Mouse (Mus musculus) limb, embryonic 14.5 days (tissue): ENCODE measurements at regions not wholly inside any gene's neighbourhood (a gene's known extent, or its start where the extent isn't known, plus 50 kb on each side); places are given as distances from the start of the nearest gene placed in this dataset.

Experiments
- ATAC-seq: fragments of 200-750 bp; cut with Nextera tagmentation; 2 replicates; pipeline ENCODE4 v1.8.0; 2017; ENCODE audit warnings: low read depth, moderate number of reproducible peaks, moderate TSS enrichment; ENCODE audit not compliant: low FRiP score
- DNase-seq: peaks from one replicate; pipeline ENCODE4 v3.0.0-alpha.2; 2015; ENCODE audit warnings: low spot score
- H3K27ac ChIP-seq: fragments of 300-500 bp; sonication (generic); replicated peaks from 2 replicates; pipeline ENCODE4 v1.5.1; 2014; ENCODE audit warnings: low read depth, mild to moderate bottlenecking, low read length, moderate library complexity, mixed read lengths
- H3K27me3 ChIP-seq: fragments of 300-500 bp; sonication (generic); 2 replicates; pipeline ENCODE4 v1.6.1; 2014; ENCODE audit warnings: low read length, mixed read lengths; ENCODE audit not compliant: control insufficient read depth, insufficient read depth
- H3K36me3 ChIP-seq: fragments of 300-500 bp; sonication (generic); 2 replicates; pipeline ENCODE4 v1.6.1; 2014; ENCODE audit warnings: mild to moderate bottlenecking, low read length, moderate library complexity, mixed read lengths; ENCODE audit not compliant: control insufficient read depth, insufficient read depth
- H3K4me1 ChIP-seq: fragments of 300-500 bp; sonication (generic); 2 replicates; pipeline ENCODE4 v1.6.1; 2014; ENCODE audit warnings: antibody characterized with exemption, low read length, mixed read lengths; ENCODE audit not compliant: control insufficient read depth, insufficient read depth
- H3K4me2 ChIP-seq: fragments of 300-500 bp; sonication (generic); replicated peaks from 2 replicates; pipeline ENCODE4 v1.6.1; 2014; ENCODE audit warnings: low read depth, mild to moderate bottlenecking, low read length, moderate library complexity; ENCODE audit not compliant: severe bottlenecking
- H3K4me3 ChIP-seq: fragments of 300-500 bp; sonication (generic); replicated peaks from 2 replicates; pipeline ENCODE4 v1.5.1; 2014; ENCODE audit warnings: low read length
- H3K9ac ChIP-seq: fragments of 300-500 bp; sonication (generic); 2 replicates; pipeline ENCODE4 v1.6.1; 2014; ENCODE audit warnings: mild to moderate bottlenecking, low read depth, low read length, moderate library complexity; ENCODE audit not compliant: severe bottlenecking
- H3K9me3 ChIP-seq: fragments of 300-500 bp; sonication (generic); 2 replicates; pipeline ENCODE4 v1.6.1; 2016; ENCODE audit warnings: low read length; ENCODE audit not compliant: control insufficient read depth
- POLR2A ChIP-seq: fragments of 200-500 bp; IDR thresholded peaks from 2 replicates; pipeline ENCODE4 v1.8.0; 2012; ENCODE audit warnings: inconsistent platforms, mild to moderate bottlenecking, moderate library complexity, borderline replicate concordance; ENCODE audit not compliant: insufficient read depth, insufficient read length; ENCODE audit errors: extremely low read depth
- WGBS: fragments of 180-500 bp; shearing (Covaris S2); extraction: QIAGEN DNeasy Blood & Tissue Kit; methylation state at CpG from one replicate; pipeline ENCODE4 v1.1.7; 2014; 5-methylcytosine and 5-hydroxymethylcytosine counted together

DNA sequence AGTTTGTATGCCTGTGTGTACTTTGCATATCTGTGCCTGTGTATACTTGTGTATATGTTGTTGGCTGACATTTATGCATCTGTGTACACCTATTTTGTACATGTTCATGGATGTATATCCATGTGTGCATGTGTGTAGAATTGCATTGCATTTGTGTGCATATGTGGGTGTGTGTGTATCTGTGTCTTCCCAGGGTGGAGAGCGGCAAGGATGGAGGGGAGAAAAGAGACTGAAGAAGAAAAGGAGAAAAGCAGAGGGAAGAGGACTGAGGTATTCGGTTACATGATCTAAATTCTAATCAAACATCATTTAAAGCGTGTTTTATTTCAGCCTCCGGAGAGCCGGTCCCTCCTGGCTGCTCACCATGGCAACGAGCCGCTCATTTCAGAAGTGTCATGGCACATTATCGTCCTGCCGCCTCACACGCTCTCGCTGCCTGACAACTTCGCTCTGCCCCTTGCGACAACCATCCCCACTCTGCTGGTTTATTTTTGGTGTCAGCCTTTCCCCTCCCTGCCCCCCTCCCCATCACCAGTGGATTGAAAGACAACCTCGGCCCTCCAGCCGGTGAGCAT lies 58.6 kb downstream of the Mrm1 start:
- DNase-seq (no peak), ATAC-seq (no peak)
- H3K4me2 ChIP-seq = no peak overlapping the region
- H3K4me3 ChIP-seq = no peak overlapping the region
- no peaks in the 10 kb centered on the region for H3K9me3 ChIP-seq
- no peak for TF ChIP-seq POLR2A
- 42% methylated on average over 15 of the region's 15 CpGs for WGBS
- no peak overlapping the region for H3K9ac ChIP-seq
- no peaks in the 10 kb centered on the region for H3K36me3 ChIP-seq
- H3K27me3 ChIP-seq = no peaks in the 10 kb centered on the region; the same call in 1 of the 2 replicates
- peaks cover 11% of the 10 kb centered on the region for H3K4me1 ChIP-seq
- H3K27ac ChIP-seq = no peak overlapping the region

DNA sequence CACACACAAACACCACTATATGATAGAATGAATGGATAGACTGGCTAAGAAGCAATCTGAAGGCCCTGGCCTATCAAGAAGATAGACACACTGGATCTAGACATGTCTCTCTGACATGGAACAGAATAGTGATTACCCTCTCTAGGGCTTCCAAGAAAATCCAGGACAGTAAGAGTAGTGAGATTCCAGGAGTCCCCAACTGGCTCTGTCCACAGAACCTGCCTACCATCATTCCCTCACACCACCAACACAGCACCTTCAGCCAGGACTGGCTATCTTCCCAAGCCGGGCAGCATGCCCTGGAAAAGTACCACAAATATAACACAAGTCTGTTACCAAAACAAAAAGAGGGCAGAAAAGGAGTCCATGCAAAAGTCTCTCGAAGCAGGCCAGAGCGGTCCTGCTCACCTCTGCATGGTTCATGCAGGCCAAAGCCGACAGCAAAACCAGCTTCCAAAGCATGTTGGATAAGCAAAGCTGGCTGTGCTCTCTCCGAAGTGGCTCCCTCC lies 59.8 kb downstream of the Mrm1 start:
- no peak overlapping the region for H3K4me2 ChIP-seq
- H3K27me3 ChIP-seq = no peaks in the 10 kb centered on the region; the same call in 1 of the 2 replicates
- H3K9ac ChIP-seq = no peak overlapping the region
- no peak for ATAC-seq
- WGBS = 84% methylated on average over 5 of the region's 5 CpGs
- no peaks in the 10 kb centered on the region for H3K9me3 ChIP-seq
- DNase-seq = no peak
- TF ChIP-seq POLR2A = no peak
- H3K36me3 ChIP-seq = no peaks in the 10 kb centered on the region
- H3K4me1 ChIP-seq = peaks cover 5% of the 10 kb centered on the region
- H3K4me3 ChIP-seq = no peak overlapping the region
- H3K27ac ChIP-seq = no peak overlapping the region

DNA sequence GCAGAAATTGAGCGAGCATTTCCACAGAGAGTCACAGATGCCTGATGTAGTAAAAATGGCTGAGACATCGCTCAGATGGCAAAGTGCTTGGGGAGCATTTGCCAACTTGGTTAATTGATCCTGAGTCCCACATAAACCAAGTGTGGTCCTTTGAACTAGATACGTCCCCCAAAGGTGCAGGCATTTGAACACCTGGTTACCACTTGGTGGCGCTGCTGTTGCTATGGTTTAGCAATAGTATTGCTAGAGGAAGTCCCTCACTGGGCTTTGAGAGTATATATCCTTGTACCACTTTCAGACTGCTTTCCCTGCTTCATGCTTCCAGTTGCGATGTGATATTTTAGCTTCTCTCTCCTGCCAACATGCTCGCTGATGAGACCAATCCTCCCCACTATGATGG lies 67.3 kb downstream of the Mrm1 start:
- no peak overlapping the region for H3K27ac ChIP-seq
- no peaks in the 10 kb centered on the region for H3K27me3 ChIP-seq
- DNase-seq (no peak), ATAC-seq (no peak)
- no peaks in the 10 kb centered on the region for H3K4me1 ChIP-seq
- no peak for TF ChIP-seq POLR2A
- H3K36me3 ChIP-seq = no peaks in the 10 kb centered on the region
- H3K9me3 ChIP-seq = no peaks in the 10 kb centered on the region
- H3K9ac ChIP-seq = no peak overlapping the region
- H3K4me2 ChIP-seq = no peak overlapping the region
- no peak overlapping the region for H3K4me3 ChIP-seq
- 72% methylated on average over 6 of the region's 6 CpGs for WGBS

DNA sequence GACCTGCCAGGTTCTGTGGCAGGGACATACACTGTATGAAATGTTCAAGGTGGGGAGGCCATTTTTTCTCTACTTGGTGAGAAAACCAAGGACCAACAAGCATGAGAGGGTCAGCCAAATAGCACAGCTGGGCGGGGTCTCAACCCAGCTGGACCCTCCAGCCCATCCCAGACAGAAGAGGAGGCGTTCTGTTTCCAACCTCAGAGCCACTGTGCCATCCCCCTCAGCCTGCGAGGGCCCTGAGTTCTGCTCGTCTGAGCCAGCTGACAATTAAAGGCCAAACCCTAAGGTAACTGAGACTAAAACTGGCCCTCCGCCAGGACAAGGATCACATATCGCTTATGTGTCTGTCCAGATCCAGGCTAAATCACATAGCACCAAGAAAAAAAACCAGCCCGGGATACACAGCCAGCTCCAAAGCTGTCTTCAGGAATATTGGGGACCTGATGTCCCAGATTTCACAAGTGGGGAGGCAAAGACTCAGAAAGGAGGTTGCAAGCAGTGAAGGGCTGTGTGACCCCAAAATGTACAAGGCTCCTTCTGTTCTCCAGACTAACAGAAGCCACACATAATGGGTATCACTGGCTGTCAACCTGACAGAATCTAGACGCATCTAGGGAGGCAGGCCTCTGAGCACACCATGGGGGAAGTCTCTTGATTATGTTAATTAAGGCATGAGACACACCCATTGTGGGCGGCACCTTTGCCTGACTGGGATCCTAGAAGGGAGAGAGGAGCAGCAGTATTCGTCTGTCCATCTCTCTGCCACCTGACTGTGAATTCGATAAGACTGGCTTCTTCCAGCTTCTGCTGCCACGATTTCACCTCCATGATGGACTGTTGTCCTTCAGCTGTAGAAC lies 69.6 kb downstream of the Mrm1 start:
- Histone ChIP-seq H3K9me3 (no peaks in the 10 kb centered on the region), H3K4me2 (no peak overlapping the region), H3K9ac (no peak overlapping the region), H3K36me3 (no peaks in the 10 kb centered on the region), H3K4me1 (no peaks in the 10 kb centered on the region), H3K27ac (no peak overlapping the region), H3K4me3 (no peak overlapping the region), H3K27me3 (no peaks in the 10 kb centered on the region)
- no peak for TF ChIP-seq POLR2A
- whole genome bisulfite sequencing = 38% methylated on average over 12 of the region's 12 CpGs
- DNase-seq = no peak
- ATAC-seq = no peak

DNA sequence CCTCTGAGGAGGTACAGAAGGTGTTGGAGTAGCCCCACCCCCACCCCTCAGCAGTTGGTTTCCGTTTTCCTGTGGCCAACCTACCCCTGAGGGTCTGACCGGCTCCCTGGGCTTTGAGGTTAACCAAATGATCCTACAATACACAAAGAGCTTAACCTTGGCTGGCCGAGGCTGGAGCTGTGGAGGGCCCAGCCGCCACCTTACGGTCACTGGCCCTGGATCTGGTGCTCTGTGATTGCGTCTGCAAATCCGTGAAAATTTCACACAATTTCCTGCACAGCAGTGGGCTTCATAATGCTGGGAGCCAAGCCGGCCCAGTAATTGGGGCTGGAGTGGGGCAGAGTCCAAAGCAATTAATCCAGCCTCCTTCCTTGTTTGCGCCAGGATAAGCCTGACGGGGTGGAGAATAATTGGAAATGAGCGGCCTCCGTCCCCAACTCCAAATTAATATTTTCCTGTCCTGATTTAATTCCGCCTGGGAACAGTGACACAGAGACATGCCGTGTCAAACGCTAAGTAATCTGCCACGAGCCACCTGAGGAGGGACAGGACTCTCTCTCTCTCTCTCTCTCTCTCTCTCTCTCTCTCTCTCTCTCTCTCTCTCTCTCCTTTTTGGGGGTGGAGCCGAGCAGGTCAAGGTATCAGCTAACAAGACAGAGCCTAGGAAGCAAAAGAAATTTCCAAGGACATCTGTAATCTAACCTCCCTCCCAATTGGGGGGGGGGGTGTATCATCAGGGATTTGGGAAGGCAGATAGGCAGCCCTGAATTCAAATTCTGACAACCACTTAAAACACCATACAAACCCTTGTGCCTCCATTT lies 80.3 kb downstream of the Mrm1 start:
- no peak for ATAC-seq
- H3K36me3 ChIP-seq = no peaks in the 10 kb centered on the region
- H3K27me3 ChIP-seq = no peaks in the 10 kb centered on the region
- no peak overlapping the region for H3K27ac ChIP-seq
- H3K4me3 ChIP-seq = no peak overlapping the region
- WGBS = 6% methylated on average over 17 of the region's 17 CpGs
- peak overlapping the region; percentile 13; the same call in 1 of the 2 replicates for H3K4me2 ChIP-seq
- H3K9me3 ChIP-seq = no peaks in the 10 kb centered on the region
- peaks cover 3% of the 10 kb centered on the region; the same call in 1 of the 2 replicates for H3K4me1 ChIP-seq
- TF ChIP-seq POLR2A = no peak
- H3K9ac ChIP-seq = no peak overlapping the region
- no peak for DNase-seq
